Mouse (Mus musculus): Measurements from ENCODE around the gene Tmem210. TPM values are rescaled to one million over a fixed set of nuclear protein-coding genes. Genes with fewer than 3 reads are reported as not detected.

Tmem210 gene
- polyA plus RNA-seq, 1 experiment from 2014 or later: not detected

DNA sequence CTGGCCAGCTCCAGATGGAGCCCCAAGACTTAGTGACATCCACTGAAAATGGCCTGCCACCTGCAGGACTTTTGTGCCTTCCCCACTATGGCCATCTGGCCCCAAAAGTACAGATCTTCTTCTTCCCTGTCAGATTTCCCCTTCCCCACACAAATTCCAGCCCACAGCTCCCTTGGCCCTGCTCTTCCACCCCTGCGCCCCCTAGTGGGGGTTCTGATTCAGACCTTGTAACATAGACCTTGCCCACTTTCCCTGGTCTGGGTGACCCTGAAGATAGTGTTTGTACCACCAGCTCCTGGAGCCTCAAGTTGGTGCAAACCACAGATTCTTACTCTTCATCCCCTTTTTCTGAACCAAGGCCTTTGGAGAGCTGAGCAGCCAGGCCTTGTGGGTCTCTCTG lies 4.9 kb downstream of the Tmem210 start:
- DNase-seq (ENCODE audit: low spot score): peak; percentile 58

DNA sequence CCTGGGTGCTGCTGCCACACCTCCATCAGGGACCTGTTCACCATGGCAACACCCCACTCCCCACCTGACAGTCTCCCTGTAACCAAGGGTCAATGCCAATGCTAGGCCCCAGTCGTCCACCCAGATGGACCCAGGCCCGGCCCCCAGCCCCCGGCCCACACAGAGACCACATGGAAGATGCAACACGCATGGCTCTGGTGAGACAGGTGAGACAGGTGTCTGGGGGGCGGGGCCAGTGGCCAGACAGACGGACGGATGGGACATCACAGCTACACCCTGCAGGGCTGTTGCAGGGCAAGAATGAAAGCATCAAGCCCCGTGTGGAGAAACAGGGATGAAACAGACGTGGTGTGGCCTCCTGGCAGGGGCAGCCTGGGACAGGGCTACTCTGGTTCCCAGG lies 5.8 kb downstream of the Tmem210 start:
- DNase-seq (ENCODE audit: low spot score): no peak

- no peak for DNase-seq (ENCODE audit: low spot score)
Observed at GRCm38 (mm10) chr2:25297093-25297492, 9.1 kb downstream of the Tmem210 start.

DNA sequence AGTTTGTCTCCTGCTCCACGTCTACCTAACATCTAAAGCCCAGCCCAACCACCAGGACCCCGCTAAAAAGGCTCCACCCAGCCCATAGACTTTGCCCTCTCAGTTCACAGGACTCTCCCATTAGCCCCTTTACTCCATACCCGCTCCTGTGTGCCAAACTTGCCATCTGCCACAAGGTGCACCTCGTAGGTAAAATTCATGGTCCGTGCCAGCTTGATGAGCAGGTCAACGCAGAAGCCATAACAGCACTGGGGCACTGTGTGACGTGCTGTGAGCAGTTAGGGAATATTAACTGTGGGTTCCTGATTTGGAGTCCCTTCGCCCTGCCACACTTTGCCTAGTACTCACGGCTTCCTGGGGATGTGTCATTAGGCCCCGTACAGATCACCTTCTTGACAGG lies 10.1 kb downstream of the Tmem210 start:
- no peak for DNase-seq (ENCODE audit: low spot score)

GRCm38 (mm10) chr2:25303452-25303851 lies 15.5 kb downstream of the Tmem210 start:
- DNase-seq (ENCODE audit: low spot score): no peak

DNA sequence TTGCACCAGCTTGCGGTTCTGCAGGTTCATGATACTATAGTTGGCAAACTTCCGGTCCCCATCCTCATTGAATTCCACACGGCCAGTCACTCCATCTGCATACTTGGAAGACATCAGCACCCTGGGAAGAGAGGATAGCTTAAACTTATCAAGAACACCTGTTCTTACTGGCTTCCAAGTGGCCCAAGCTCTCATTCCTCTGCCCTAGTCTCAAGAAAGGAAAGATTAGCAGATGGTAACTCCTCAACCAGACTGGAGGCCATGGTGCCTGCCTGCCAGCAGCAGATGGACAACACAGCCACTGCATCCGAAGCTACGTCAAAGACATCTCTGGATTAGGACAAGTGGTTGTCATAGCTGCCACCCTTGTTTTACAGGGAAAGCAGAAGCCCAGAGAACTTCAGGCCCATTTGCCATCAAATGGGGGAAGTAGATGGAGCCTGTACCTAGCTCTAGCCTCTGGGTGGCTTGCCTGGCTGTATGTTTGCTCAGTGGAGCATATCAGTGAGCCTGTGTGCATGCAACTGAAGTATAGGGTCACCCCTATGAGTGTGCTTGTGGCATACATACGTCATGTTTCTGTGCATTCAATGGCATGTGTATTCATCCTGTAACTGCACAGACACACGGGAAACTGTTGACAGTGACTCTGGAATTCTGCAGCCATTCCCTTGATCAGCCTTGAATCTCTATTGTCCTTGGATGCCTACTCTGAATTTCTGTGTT lies 16.1 kb downstream of the Tmem210 start:
- no peak for DNase-seq (ENCODE audit: low spot score)

DNA sequence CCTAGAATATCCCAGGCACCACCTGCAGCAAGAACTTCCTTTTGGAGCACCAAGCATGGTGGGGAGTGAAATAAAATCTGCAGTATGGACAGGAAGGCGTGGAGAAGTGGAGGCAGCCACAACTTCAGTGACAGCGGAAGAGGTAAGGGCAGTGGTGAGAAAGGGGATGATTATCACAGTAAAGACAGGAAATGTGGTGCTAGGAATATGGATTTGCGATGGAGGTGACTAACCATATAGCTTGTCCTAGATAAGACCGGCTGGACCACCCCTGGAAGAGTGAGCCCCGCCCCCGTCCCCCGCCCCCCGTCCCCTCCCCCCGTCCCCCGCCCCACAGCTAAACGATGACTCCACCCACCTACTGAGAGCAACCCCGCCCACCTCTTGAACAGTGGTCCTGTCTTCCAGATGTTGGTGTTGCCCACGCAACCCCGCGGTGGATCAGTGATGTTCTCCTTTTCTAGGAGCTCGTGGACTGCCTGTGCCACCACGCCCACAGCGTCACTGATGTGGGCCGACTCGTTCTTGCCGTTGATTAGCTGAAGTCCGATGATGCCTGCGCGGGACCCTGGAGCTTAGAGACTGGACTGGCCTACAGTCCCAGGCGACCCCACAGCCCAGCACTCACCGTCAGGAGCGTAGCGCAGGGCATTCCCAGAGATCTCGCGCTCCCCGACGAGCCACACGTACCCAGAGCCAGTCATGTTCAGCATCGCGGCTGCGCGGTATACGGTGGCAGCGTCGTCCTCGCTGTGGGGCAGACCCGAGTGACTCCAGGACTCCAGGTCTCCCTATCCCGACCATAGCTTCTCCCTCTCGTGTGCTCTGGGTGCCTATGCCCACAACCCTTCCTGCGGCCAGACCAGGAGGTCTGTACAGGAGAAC lies 17.0 kb downstream of the Tmem210 start:
- no peak for DNase-seq (ENCODE audit: low spot score)

- DNase-seq (ENCODE audit: low spot score): no peak
Observed at GRCm38 (mm10) chr2:25305587-25306359, 17.8 kb downstream of the Tmem210 start.

DNA sequence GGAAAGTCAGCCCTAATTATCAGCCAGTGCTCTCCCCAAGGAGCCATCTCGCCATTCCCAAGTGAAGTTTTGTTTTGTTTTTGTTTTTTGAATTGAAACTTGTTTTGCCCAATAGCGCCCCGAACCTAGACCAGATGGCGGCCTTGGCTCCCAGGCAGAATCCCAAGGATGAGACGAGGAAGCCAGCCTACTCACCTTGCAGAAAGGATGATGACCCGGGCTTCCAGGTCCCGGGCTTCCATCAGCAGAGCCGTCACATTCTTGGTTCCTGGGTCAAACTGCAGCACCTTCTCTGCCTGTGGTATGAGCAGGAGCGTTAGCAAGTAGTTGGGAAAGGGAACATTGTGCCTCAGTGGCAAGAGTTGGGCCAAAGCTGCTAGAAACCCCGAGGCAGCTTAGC lies 22.2 kb downstream of the Tmem210 start:
- no peak for DNase-seq (ENCODE audit: low spot score)

DNA sequence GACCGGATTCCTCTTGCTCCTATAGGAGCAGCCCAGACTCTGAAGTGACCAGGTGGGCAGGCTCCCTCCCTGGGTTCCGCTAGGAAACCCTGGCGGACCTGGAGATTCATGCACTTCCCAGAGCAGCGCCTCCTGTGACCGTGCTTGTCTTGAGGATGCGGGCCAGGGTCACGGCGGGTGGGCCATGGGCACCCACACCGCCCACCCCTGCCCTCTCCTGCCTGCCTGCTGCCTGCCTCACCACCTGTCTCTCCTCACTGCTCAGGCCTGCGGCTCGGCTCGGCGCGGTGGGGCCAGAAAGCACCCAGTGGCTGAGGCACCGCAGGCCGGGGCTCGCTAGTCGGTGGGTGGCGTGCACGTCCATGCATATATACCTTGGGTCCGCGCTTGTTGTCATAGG lies 23.0 kb downstream of the Tmem210 start:
- DNase-seq (ENCODE audit: low spot score): no peak

DNA sequence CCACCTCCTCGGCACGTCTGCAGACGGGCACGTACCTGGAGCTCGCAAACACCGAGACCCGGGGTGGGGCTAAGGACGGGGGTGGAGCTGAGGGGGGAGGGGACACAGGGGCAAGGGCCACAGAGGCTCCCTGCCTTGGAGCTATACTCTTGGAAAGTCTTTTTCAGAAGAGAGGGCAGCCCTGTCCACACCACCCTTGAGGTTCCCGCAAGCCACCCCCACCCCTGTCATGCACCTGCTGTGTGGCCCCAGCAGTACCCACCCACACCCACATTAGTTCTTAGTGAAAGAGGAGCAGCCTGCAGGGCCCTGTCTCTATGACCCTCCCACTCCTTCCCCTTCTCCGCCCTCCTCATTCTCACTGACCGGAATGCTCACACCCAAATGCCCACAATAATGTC lies 23.5 kb downstream of the Tmem210 start:
- no peak for DNase-seq (ENCODE audit: low spot score)

DNA sequence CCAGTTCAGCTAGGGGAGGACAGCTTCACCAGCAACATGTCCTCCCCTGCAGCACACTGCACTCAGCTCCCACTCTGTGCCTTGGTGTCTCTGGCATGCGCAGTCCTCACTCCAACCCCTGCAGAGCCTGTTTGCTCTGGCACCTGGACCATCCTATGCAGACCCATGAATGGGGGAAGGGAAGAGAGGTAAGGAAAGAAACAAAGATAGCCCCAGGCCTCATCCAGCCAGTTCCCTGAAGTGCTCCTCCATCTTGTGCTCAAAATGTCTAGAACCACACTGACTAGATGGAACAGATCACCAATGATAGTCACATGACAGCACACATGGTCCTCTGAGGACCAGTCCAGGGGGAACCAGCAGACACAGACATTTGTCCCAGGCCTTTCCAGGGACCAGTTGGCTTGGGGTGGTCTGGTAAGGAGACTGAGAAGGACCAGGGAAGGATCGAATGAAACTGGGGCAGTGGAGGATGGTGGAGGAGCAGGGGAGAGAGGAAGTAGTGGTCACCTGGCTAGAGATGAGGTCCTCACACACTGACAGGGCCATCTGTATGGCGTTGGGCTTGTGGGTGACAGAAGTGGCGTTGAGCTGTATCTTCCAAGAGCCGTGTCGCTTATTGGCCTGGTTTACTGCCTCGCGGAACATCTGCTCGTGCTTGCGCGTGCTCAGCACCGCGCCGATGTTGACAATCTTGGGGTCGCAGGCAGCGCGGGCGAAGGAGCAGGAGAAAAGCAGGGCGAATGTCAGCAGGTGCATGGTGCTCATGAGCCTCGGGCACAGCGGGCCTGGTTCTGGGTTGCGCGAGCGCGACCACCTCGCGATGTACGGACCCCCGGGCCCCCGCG lies 30.4 kb downstream of the Tmem210 start:
- no peak for DNase-seq (ENCODE audit: low spot score)

GRCm38 (mm10) chr2:25318971-25319773 lies 31.2 kb downstream of the Tmem210 start, which contains the start of gene Grin1:
Gene Grin1, minus strand, starts transcription at chr2:25319187.
- DNase-seq (ENCODE audit: low spot score): peak; percentile 71

GRCm38 (mm10) chr2:25320084-25320483 lies 32.1 kb downstream of the Tmem210 start:
- DNase-seq (ENCODE audit: low spot score): no peak

GRCm38 (mm10) chr2:25326036-25326435 lies 38.1 kb downstream of the Tmem210 start:
- DNase-seq (ENCODE audit: low spot score): no peak

- DNase-seq (ENCODE audit: low spot score): peak; percentile 17
Observed at GRCm38 (mm10) chr2:25328440-25328839, 40.5 kb downstream of the Tmem210 start.

GRCm38 (mm10) chr2:25331470-25331869 lies 43.5 kb downstream of the Tmem210 start:
- no peak for DNase-seq (ENCODE audit: low spot score)

DNA sequence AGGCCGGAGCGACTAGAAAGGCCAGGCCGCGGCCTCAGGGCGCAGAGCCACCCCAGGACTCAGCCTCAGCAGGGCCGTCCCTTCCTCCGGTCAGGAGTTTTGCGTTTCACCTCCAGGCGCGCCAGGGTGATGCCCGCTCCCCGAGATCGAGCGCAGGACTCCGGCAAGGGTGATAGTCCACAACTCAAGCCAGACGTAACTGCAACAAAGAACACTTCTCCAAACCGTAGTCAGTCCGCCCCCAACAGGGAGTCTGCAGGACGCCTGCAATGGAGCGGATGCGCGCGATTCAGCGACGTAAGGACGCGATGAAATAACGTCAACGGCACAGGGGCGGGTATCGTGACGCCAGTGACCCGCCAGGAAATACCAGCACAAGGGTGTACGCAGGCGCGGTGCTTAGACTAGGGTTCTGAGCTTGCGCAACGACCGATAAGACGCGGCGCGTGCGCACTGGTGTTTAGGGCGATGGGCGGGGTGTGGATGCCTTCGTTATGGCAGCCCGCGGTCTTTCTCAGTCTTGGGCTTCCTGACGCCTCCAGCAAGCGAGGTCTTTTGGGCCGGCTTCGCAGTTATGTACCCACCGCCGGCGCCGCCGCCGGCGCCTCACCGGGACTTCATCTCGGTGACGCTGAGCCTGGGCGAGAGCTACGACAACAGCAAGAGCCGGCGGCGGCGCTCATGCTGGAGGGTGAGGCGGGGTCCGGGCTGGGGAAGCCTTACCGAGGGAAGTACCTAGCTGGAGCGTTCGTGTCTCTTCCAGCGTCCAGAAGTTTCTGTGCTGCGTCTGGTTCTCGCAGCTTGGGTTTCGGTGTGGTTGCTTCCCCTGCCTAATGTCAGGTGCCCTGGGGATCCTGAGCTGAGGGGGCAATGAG lies 44.6 kb downstream of the Tmem210 start, which contains the start of gene Man1b1:
Gene Man1b1 (plus strand): TSS at position 53 of the 875 bp plus-strand sequence.
- peak; percentile 100 for DNase-seq (ENCODE audit: low spot score)

DNA sequence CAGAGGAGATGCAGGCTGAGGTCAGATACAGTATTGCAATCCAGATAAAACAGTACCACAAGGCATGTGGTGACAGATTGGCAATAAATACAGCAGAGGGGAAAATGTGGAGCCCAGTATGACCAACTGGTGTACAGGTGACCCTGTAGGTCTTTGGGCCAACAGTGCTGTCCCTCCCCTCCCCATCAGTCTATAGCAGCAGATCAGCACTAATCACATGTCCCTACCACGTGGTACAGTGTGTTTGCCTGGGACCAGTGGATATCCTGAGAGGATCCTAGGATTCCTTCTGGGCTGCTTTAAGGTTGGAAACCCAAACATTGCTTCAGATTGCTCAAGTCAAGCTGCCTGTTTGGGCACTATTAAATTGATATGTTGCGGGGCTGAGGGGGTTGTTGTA lies 45.6 kb downstream of the Tmem210 start:
- DNase-seq (ENCODE audit: low spot score): no peak
